Mouse (Mus musculus) hindbrain, embryonic 11.5 days (tissue): ENCODE results near the gene Rrp36. TPM values are rescaled to one million over a fixed set of nuclear protein-coding genes. Genes with fewer than 3 reads are reported as not detected.
A peak's percentile ranks its signal among the peaks of the same experiment; 100 is the strongest.

Experiments used
- ATAC-seq: fragments of 200-750 bp; cut with Nextera tagmentation; 2 replicates; pipeline ENCODE4 v1.8.0; 2017; ENCODE audit warnings: mild to moderate bottlenecking, moderate TSS enrichment, moderate library complexity; ENCODE audit not compliant: low FRiP score
- DNase-seq: peaks from one replicate; pipeline ENCODE4 v3.0.0-alpha.2; 2015; ENCODE audit warnings: low spot score
- H3K27ac ChIP-seq: fragments of 300-500 bp; sonication (generic); 2 replicates; pipeline ENCODE4 v1.5.1; 2014; ENCODE audit warnings: mild to moderate bottlenecking, low read depth, low read length
- H3K27me3 ChIP-seq: fragments of 300-500 bp; sonication (generic); 2 replicates; pipeline ENCODE4 v1.6.1; 2014; ENCODE audit warnings: mild to moderate bottlenecking, low read length, moderate library complexity, mixed read lengths; ENCODE audit not compliant: control insufficient read depth, insufficient read depth
- H3K36me3 ChIP-seq: fragments of 300-500 bp; sonication (generic); 2 replicates; pipeline ENCODE4 v1.6.1; 2014; ENCODE audit warnings: mild to moderate bottlenecking, low read length, moderate library complexity, mixed read lengths; ENCODE audit not compliant: control insufficient read depth, insufficient read depth
- H3K4me1 ChIP-seq: fragments of 300-500 bp; sonication (generic); replicated peaks from 2 replicates; pipeline ENCODE4 v1.6.1; 2014; ENCODE audit warnings: low read length, mixed read lengths; ENCODE audit not compliant: control insufficient read depth, insufficient read depth
- H3K4me2 ChIP-seq: fragments of 300-500 bp; sonication (generic); replicated peaks from 2 replicates; pipeline ENCODE4 v1.6.1; 2014; ENCODE audit warnings: mild to moderate bottlenecking, low read depth, low read length
- H3K4me3 ChIP-seq: fragments of 300-500 bp; sonication (generic); 2 replicates; pipeline ENCODE4 v1.5.1; 2014; ENCODE audit warnings: low read depth, low read length
- H3K9ac ChIP-seq: fragments of 300-500 bp; sonication (generic); 2 replicates; pipeline ENCODE4 v1.6.1; 2014; ENCODE audit warnings: low read depth, low read length
- H3K9me3 ChIP-seq: fragments of 300-500 bp; sonication (generic); 2 replicates; pipeline ENCODE4 v1.6.1; 2016; ENCODE audit warnings: low read length; ENCODE audit not compliant: control insufficient read depth
- WGBS: fragments of 180-500 bp; shearing (Covaris S2); extraction: QIAGEN DNeasy Blood & Tissue Kit; methylation state at CpG from one replicate; pipeline ENCODE4 v1.1.7; 2014; 5-methylcytosine and 5-hydroxymethylcytosine counted together
- polyA plus RNA-seq: library from polyadenylated mRNA; unstranded; fragments of >200 nt; fragmentation: Nextera tagmentation; extraction: Ambion mirVana; gene quantifications from 2 replicates; pipeline ENCODE4 v1.2.1, GENCODE M21; 2014

The Rrp36 gene
- polyA plus RNA-seq, 1 experiment from 2014 or later, result 57.9 TPM

DNA sequence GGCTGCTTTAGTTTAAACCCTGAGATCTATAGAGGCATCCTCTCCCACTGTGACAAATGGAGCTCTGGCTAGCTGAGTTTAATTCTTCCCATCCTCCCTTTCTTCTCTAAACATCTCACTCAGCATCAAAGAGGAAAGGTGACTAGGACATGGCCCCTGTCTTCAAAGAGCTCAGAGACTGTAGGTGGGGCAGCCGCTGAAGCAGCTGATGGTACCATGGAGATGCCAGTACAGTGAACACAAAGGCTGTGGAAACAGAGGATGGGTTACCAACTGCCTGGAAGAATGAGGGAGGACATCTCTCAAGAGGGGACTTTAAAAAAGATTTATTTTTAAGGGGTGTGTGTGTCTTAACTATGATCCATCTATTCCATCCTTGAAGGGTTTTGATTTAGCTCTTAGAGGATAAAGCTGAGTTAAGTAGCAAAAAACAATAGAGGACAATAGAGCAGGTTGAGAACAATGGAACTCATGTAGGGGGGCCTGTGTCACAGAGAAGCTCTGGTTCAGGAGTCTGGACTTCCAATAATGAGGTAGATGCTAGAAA, 20.4 kb upstream of the Rrp36 start:
- H3K27me3 ChIP-seq, result no peaks in the 10 kb centered on the region
- no peaks in the 10 kb centered on the region for H3K9me3 ChIP-seq
- H3K4me1 ChIP-seq, result no peaks in the 10 kb centered on the region
- H3K9ac ChIP-seq, result no peak overlapping the region
- no peak overlapping the region for H3K4me2 ChIP-seq
- H3K4me3 ChIP-seq, result no peak overlapping the region
- 79% methylated on average over 1 of the region's 1 CpGs for whole genome bisulfite sequencing
- DNase-seq, result no peak
- no peak for ATAC-seq
- H3K36me3 ChIP-seq, result no peaks in the 10 kb centered on the region
- H3K27ac ChIP-seq, result no peak overlapping the region

DNA sequence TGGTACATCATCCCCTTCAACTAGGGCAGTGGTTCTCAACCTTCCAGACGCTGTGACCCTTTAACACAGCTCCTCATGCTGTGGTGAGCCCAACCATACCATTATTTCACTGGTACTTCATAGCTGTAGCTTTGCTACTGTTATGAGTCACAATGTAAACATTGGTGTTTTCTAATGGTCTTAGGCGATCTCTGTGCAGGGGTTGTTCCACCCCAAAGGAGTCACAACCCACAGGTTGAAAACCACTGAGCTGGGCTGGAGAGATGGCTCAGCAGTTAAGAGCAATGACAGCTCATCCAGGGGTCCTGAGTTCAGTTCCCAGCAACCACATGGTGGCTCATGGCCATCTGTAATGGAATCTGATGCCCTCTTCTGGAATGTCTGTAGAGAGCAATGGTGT, 17.2 kb upstream of the Rrp36 start:
- H3K4me3 ChIP-seq, result no peak overlapping the region
- H3K4me2 ChIP-seq, result no peak overlapping the region
- no peaks in the 10 kb centered on the region for H3K4me1 ChIP-seq
- WGBS, result 91% methylated on average over 2 of the region's 2 CpGs
- H3K9me3 ChIP-seq, result no peaks in the 10 kb centered on the region
- H3K27me3 ChIP-seq, result no peaks in the 10 kb centered on the region
- H3K9ac ChIP-seq, result no peak overlapping the region
- DNase-seq, result no peak
- H3K27ac ChIP-seq, result no peak overlapping the region
- no peak for ATAC-seq
- H3K36me3 ChIP-seq, result peaks cover 1% of the 10 kb centered on the region; the same call in 1 of the 2 replicates

DNA sequence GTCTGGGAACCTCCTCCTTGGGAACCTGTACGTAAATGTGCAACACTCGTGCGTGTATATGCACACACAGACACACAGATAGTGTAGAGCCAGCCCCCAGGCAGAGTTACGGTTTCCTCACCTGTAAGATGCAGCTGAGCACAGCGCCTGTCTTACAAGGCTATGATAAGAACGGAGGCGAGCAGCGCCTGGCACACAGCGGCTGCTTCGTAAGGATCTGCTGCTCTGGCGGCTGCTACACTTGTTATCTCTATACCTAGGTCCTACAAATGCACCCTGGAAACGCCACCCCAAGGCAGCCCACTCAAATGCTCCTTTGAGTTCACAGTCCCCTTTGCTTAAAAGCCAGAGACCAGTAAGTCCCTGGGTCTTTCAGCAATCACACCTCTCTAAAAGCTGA, 16.5 kb upstream of the Rrp36 start:
- no peaks in the 10 kb centered on the region for H3K27me3 ChIP-seq
- no peaks in the 10 kb centered on the region for H3K9me3 ChIP-seq
- peaks cover 7% of the 10 kb centered on the region; the same call in 1 of the 2 replicates for H3K36me3 ChIP-seq
- no peak for DNase-seq
- WGBS, result 95% methylated on average over 12 of the region's 12 CpGs
- no peak overlapping the region for H3K27ac ChIP-seq
- no peak overlapping the region for H3K4me2 ChIP-seq
- no peak for ATAC-seq
- H3K4me3 ChIP-seq, result no peak overlapping the region
- H3K9ac ChIP-seq, result no peak overlapping the region
- H3K4me1 ChIP-seq, result no peaks in the 10 kb centered on the region

DNA sequence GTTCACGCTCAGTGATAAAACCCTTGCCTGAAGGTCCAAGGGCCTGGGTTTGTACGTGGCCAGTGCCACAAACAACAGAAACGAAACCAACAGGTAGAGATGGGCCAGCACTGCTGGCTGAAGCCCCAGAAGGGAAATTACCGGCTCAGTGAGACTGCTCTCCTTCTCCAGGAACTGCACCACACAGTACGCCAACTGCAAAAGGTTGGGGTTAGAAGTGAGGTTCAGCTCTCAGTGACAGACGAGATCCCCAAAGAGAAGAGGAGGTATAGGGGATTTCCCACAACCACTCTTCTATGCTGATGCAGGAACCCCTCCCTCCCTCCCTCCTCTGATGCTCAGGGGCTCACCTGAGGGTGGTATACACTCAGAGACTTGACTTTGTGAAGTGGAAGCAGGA, 11.8 kb upstream of the Rrp36 start:
- Histone ChIP-seq H3K9ac (no peak overlapping the region), H3K36me3 (peaks cover 19% of the 10 kb centered on the region), H3K4me3 (no peak overlapping the region), H3K27me3 (no peaks in the 10 kb centered on the region), H3K9me3 (no peaks in the 10 kb centered on the region), H3K27ac (no peak overlapping the region), H3K4me2 (no peak overlapping the region), H3K4me1 (0 out of 2 replicates have a peak, but pooled peaks cover 5% of the 10 kb centered on the region)
- DNase-seq (no peak), ATAC-seq (no peak)
- 91% methylated on average over 6 of the region's 6 CpGs for WGBS

DNA sequence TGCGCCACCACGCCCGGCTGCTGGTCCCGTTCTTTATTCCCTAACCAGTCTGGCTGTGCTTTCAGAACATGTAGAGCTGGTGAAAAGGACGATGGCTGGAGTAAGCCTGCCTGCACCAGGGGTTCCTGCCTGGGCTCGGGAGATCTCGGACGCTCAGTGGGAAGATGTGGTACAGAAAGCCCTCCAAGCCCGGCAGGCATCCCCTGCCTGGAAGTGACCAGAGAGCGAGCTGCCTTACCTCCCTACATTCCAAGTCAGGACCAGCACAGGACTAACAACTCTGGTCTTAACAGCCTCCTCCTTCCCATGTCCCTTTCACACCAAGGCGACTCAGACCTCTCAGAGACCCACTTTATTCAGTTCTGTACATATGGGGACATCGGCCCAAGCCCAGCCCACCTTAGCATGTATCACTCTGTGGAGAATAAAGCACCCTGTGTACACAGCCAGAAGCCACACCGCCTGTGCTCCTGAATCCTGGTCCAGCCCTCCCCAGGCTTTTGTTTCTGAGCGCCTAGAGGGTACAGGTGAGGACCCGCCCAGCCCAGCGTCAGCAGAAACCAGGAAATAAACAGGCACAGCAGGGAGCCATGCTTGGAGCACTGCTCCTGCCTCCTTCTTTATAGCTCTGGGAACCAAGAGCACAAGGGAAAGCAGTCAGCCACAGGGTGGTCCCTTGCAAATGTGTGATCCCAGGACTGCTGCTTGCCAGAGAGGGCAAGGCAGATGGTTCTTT, 8.7 kb upstream of the Rrp36 start:
- no peak for DNase-seq
- no peak overlapping the region for H3K4me3 ChIP-seq
- H3K27me3 ChIP-seq, result no peaks in the 10 kb centered on the region
- 82% methylated on average over 16 of the region's 16 CpGs for WGBS
- ATAC-seq, result no peak
- H3K36me3 ChIP-seq, result peaks cover 19% of the 10 kb centered on the region
- no peak overlapping the region for H3K9ac ChIP-seq
- peaks cover 9% of the 10 kb centered on the region; the same call in 1 of the 2 replicates for H3K4me1 ChIP-seq
- no peaks in the 10 kb centered on the region for H3K9me3 ChIP-seq
- no peak overlapping the region for H3K4me2 ChIP-seq
- H3K27ac ChIP-seq, result no peak overlapping the region

DNA sequence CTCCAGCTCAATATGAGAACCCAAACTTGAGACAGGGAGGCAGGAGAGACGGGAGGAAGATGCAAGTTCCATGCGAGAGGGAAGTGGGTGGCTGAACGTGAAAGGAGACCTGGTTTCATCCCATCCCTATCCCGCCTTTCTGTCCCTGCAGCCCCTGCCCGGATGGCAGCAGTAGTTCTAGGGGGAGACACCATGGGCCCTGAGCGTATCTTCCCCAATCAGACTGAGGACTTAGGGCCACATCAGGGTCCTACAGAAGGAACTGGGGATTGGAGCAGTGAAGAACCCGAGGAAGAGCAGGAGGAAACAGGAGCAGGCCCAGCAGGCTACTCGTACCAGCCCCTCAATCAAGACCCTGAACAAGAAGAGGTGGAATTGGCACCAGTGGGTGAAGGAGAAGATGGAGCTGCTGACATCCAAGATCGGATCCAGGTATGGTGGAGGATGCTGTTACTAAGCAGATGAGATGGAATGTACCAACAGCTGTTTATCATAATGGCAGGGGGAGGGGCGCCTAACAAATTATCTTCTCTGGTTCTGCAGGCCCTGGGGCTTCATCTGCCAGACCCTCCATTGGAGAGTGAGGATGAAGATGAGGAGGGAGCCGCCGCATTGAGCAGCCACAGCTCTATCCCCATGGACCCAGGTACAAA, 7.4 kb upstream of the Rrp36 start:
- Histone ChIP-seq H3K4me2 (peak overlapping the region; percentile 88), H3K9ac (peak overlapping the region; percentile 60), H3K27ac (peak overlapping the region; percentile 61), H3K27me3 (no peaks in the 10 kb centered on the region), H3K4me3 (peak overlapping the region; percentile 89), H3K9me3 (no peaks in the 10 kb centered on the region), H3K36me3 (peaks cover 19% of the 10 kb centered on the region), H3K4me1 (peaks cover 9% of the 10 kb centered on the region; the same call in 1 of the 2 replicates)
- ATAC-seq, result no peak
- peak; percentile 17 for DNase-seq
- WGBS, result 26% methylated on average over 12 of the region's 12 CpGs

DNA sequence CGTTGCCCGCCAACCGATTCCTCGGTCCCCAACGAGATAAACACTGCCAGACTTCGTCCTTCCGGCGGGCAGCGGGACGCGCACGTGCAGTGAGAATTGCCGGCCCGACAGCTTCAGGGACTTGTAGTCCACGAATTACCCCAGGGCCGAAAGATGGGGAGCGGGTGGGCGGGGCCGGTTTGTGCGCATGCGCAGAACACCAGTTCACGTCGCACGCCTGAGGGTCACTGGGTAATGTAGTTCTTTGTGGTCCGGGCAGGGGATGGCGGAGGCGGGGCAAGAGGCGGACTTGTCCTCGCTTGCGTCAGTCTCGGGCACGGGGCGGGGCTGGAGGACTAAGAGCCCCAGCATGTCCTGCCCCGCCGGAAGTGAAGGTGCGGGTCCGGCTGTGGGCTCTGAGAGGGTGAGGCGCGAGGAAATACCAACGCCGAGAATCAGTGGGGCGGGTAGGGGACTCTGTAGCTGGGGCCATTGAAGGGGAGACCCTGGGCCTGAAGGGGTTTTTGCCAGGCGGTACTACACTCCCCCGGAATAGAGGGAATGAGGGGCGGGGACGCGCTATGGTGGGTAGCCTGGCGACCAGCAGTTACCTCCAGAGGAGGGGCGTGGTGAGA, 6.7 kb upstream of the Rrp36 start, which contains the start of gene Klhdc3:
Gene Klhdc3, minus strand, starts transcription at position 155 of the 614 bp plus-strand sequence.
- 1% methylated on average over 46 of the region's 49 CpGs for WGBS
- H3K36me3 ChIP-seq, result peaks cover 17% of the 10 kb centered on the region

DNA sequence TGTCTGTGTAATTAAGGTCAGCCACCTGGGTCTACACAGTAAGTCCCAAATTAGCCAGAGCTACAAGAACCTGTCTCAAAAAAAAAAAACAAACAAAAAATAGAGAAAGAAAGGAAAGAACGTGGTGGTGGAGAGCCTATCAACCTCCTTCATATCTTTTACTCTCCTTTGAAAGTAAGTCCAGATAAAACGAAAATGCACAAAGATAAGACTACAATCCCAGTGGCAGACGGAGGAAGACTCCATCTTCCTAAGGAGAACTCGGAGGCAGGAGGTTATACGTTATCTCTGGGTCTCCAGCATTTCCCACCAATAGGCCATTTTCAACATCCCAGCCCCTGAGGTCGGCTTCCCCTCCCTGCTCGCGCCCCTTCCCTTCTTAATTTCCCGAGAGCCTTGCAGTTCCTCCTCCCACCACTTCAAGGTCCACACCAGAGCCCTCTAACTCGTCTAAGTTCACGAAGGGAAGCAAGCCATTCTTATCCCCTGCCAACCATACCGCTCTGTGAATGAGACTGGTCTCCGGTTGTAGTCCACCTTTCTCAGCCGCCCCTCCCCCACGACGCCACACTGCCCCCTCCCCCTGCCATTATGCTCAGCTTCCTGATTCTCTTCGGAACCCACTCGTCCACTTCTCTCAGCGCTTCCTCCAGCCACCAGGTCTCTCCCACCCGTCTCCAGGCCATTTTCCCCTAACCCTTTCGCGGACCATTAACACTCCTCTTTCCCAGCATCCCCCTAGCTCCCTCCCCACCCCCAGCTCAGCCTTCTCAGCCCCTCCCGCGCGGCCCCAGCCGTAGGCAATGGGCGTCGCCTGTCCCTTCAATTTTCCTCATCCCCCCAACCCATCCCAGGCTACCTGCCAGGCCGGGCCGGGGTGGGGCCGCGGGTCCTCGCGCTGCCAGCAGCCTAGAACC, 5.9 kb upstream of the Rrp36 start:
- under 1% methylated on average over 34 of the region's 34 CpGs for WGBS
- Histone ChIP-seq H3K9ac (peak overlapping the region; percentile 67), H3K27ac (peak overlapping the region; percentile 86), H3K4me1 (peaks cover 9% of the 10 kb centered on the region; the same call in 1 of the 2 replicates), H3K9me3 (no peaks in the 10 kb centered on the region), H3K4me2 (peak overlapping the region; percentile 59), H3K27me3 (no peaks in the 10 kb centered on the region), H3K4me3 (peak overlapping the region; percentile 89), H3K36me3 (peaks cover 13% of the 10 kb centered on the region)
- peak; percentile 71 for DNase-seq
- no peak; the same call in none of the 2 replicates for ATAC-seq

More for the DNA sequence above, 6.7 kb upstream of the Rrp36 start, which contains the start of gene Klhdc3:
- Histone ChIP-seq H3K4me2 (peak within 1 kb of the TSS; percentile 88), H3K9me3 (no peaks in the 10 kb centered on the region), H3K27ac (peak within 1 kb of the TSS; percentile 86), H3K27me3 (no peaks in the 10 kb centered on the region), H3K4me3 (peak within 1 kb of the TSS; percentile 89), H3K4me1 (peaks cover 9% of the 10 kb centered on the region; the same call in 1 of the 2 replicates), H3K9ac (peak within 1 kb of the TSS; percentile 67)
- ATAC-seq (peak; percentile 98), DNase-seq (peak; percentile 99)
